Mouse (Mus musculus) liver, embryonic 14.5 days (tissue): ENCODE results near the gene Ap1g1. TPM values are rescaled to one million over a fixed set of nuclear protein-coding genes. Genes with fewer than 3 reads are reported as not detected.

Experiments
- ATAC-seq: fragments of 200-750 bp; cut with Nextera tagmentation; 2 replicates; pipeline ENCODE4 v1.8.0; 2017; ENCODE audit warnings: moderate number of reproducible peaks, mild to moderate bottlenecking, moderate library complexity; ENCODE audit not compliant: insufficient read depth
- DNase-seq, 3 experiments: peaks; one replicate each; pipeline ENCODE4 v3.0.0-alpha.2; 2012 to 2013; ENCODE audit warnings: low read depth in 3 of 3, low spot score in 3 of 3
- H3K27ac ChIP-seq: fragments of 300-500 bp; sonication (generic); 2 replicates; pipeline ENCODE4 v1.5.1; 2014; ENCODE audit warnings: moderate library complexity, mild to moderate bottlenecking, control low read depth, inconsistent platforms
- H3K27me3 ChIP-seq: fragments of 300-500 bp; sonication (generic); 2 replicates; pipeline ENCODE4 v1.6.1; 2014; ENCODE audit warnings: mild to moderate bottlenecking, low read length, moderate library complexity; ENCODE audit not compliant: control insufficient read depth, insufficient read depth
- H3K36me3 ChIP-seq: fragments of 300-500 bp; sonication (generic); replicated peaks from 2 replicates; pipeline ENCODE4 v1.6.1; 2014; ENCODE audit warnings: low read depth; ENCODE audit not compliant: control insufficient read depth, insufficient read depth
- H3K4me1 ChIP-seq, 2 experiments: fragments of 200-500 bp in 1 of 2; fragments of 300-500 bp in 1 of 2; sonication (generic) in 1 of 2; replicated peaks; 2 replicates each; pipeline ENCODE4 v1.6.1; 2012 to 2014; ENCODE audit warnings: antibody characterized with exemption in 1 of 2, inconsistent platforms in 1 of 2, low read length in 1 of 2; ENCODE audit not compliant: control insufficient read depth in 2 of 2, insufficient read depth in 2 of 2
- H3K4me2 ChIP-seq: fragments of 300-500 bp; sonication (generic); 2 replicates; pipeline ENCODE4 v1.6.1; 2014; ENCODE audit warnings: low read depth, mild to moderate bottlenecking, control low read depth, moderate library complexity
- H3K4me3 ChIP-seq, 2 experiments: fragments of 200-500 bp in 1 of 2; fragments of 300-500 bp in 1 of 2; sonication (generic) in 1 of 2; 2 replicates each; pipeline ENCODE4 v1.5.1; 2012 to 2014; ENCODE audit warnings: low read depth in 2 of 2, low read length in 2 of 2, mild to moderate bottlenecking in 2 of 2, control low read depth in 1 of 2, inconsistent platforms in 1 of 2, moderate library complexity in 1 of 2; ENCODE audit not compliant: insufficient read depth in 1 of 2
- H3K9ac ChIP-seq: fragments of 300-500 bp; sonication (generic); replicated peaks from 2 replicates; pipeline ENCODE4 v1.6.1; 2014; ENCODE audit warnings: mild to moderate bottlenecking, control low read depth, moderate library complexity
- H3K9me3 ChIP-seq: fragments of 300-500 bp; sonication (generic); 2 replicates; pipeline ENCODE4 v1.6.1; 2016; ENCODE audit warnings: low read length, mixed read lengths; ENCODE audit not compliant: control insufficient read depth
- CTCF ChIP-seq: IDR thresholded peaks from 2 replicates; pipeline ENCODE4 v1.5.1; 2016; ENCODE audit warnings: antibody characterized with exemption, low read depth, control low read depth
- EP300 ChIP-seq: IDR thresholded peaks from 2 replicates; pipeline ENCODE4 v1.6.1; 2016; ENCODE audit warnings: antibody characterized with exemption, low read depth
- WGBS: fragments of 180-500 bp; shearing (Covaris S2); extraction: QIAGEN DNeasy Blood & Tissue Kit; methylation state at CpG from one replicate; pipeline ENCODE4 v1.1.7; 2014; ENCODE audit not compliant: insufficient replicate concordance; 5-methylcytosine and 5-hydroxymethylcytosine counted together
- polyA plus RNA-seq, 2 experiments: library from polyadenylated mRNA; depleted of rRNA in 1 of 2; stranded (reverse) in 1 of 2; unstranded in 1 of 2; fragments of >200 nt; fragmentation: Nextera tagmentation in 1 of 2; extraction: Ambion mirVana in 1 of 2; gene quantifications; 2 replicates each; pipeline versions ENCODE4 v1.2.1 to v1.2.3; 2012 to 2014

Ap1g1 gene
- polyA plus RNA-seq, 2 experiments, result 10.0 to 13.8 TPM

DNA sequence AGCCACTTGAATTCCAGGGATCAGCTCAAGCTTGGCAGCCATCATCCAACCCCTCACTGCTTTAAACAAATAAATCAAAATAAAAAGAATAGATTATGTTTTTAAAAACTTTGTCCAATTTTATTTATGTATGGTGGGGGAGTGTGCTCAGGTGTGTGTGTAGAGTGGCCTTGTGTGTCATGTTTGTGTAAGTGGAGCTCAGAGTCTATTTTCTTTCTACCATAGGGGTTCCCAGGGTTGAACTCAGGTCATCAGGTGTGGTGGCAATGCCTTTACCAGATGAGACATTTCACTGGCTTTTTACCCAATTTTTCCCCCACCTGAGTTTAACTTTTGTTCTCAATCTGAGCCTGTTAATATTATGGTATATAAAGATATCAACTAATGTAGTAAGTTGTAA is 20.4 kb downstream of the Ap1g1 start:
- Histone ChIP-seq H3K36me3 (no peaks in the 10 kb centered on the region), H3K9ac (no peak overlapping the region), H3K27ac (no peak overlapping the region), H3K9me3 (no peaks in the 10 kb centered on the region), H3K4me1 (peaks cover 5 to 8% of the 10 kb centered on the region in 2 experiments; a peak in 3 of 4 replicates), H3K27me3 (no peaks in the 10 kb centered on the region), H3K4me3 (no peak overlapping the region), H3K4me2 (no peak overlapping the region)
- TF ChIP-seq CTCF, result no peak
- no peak for TF ChIP-seq EP300
- ATAC-seq (no peak), DNase-seq (no peak)

DNA sequence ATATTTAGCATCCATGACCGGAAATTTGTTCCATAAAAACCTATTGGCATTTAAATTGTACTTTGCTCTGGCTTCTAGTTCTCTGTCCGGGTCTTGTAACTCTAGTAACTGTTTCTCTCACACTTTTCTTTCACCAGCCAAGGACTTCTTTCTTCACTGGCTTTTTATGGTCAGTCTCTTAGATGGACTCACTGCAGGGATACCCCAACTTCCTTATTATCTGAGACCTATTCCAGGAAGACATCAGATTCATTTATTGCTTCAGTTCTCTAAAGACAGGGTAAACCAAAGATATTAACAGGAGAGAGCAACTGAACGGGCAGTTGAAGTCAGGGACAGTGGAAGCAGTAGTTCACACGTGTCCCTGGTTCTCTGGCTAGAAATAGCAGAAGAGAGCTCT is 20.9 kb downstream of the Ap1g1 start:
- no peak for TF ChIP-seq CTCF
- TF ChIP-seq EP300, result no peak
- H3K9ac ChIP-seq, result no peak overlapping the region
- WGBS, result 54% methylated on average over 4 of the region's 4 CpGs
- no peak overlapping the region for H3K4me3 ChIP-seq
- no peaks in the 10 kb centered on the region for H3K27me3 ChIP-seq
- no peaks in the 10 kb centered on the region for H3K9me3 ChIP-seq
- no peaks in the 10 kb centered on the region for H3K36me3 ChIP-seq
- no peak for DNase-seq
- no peak overlapping the region for H3K27ac ChIP-seq
- no peak overlapping the region for H3K4me2 ChIP-seq
- H3K4me1 ChIP-seq, result peaks cover 2 to 7% of the 10 kb centered on the region in 2 experiments; a peak in 3 of 4 replicates
- ATAC-seq, result no peak

DNA sequence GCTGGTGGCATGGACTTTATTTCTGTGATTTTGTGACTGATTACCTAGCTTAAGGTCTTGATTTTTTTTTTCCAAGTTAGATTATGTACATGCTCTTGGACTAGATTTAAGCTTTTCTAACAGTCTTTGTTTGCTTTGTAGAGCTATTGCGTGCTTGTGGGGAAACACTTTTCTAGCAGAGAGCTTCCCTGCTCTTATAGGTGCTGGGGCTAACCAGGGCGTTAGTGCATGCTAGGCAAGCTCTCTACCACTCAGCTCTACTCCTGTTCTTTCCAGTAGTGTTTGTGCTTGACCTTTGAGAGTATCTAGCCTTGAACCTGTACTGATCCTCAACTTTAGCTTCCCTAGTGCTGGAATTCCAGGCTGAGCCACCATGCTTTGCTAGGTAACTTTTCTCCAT is 22.0 kb downstream of the Ap1g1 start:
- no peaks in the 10 kb centered on the region for H3K27me3 ChIP-seq
- H3K36me3 ChIP-seq, result no peaks in the 10 kb centered on the region
- H3K9ac ChIP-seq, result no peak overlapping the region
- 78% methylated on average over 2 of the region's 2 CpGs for WGBS
- no peaks in the 10 kb centered on the region for H3K9me3 ChIP-seq
- ATAC-seq (no peak), DNase-seq (no peak)
- H3K4me1 ChIP-seq, result 0 out of 4 replicates have a peak, but pooled peaks cover 0 to 2% of the 10 kb centered on the region in 2 experiments
- H3K27ac ChIP-seq, result no peak overlapping the region
- H3K4me2 ChIP-seq, result no peak overlapping the region
- TF ChIP-seq EP300 (no peak), CTCF (no peak)
- H3K4me3 ChIP-seq, result no peak overlapping the region

DNA sequence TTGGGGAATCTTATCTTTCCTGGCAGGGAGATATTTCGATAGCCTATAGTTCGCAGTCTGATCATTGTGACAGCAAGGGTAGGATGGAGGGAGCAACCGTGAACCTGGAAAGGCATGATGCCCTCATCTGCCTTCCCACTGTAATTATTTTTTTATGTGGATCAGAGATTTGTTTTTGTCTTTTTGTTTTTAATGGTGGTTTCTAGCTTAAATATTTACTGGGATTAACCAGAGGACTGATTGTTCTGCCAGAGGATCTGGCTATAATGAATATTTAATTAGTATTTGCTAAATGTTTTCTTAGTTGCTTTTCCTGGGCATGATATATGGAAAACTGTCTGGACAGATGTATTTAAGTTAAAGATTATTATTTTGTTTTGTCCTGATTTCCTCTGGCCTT is 24.9 kb downstream of the Ap1g1 start:
- WGBS, result 81% methylated on average over 3 of the region's 3 CpGs

DNA sequence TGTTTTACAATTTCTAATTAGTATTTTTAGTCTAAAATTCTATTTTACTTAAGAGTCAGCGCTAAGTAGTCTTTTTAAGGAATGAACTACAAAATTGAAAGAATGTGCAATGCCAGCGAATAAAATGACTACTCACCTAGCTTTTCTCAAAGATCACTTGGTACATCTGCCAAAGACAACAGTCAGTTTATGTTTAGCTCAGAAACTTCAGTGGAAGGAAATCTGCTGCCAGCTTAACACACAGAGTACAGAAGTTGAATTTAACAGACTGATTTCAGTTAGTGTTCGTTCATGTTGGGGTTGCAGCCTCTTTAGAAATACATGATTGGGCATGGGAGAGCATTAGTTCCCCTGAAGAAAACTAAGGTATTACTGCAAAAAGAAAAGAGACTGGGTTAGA is 25.4 kb downstream of the Ap1g1 start:
- no peak overlapping the region for H3K27ac ChIP-seq
- no peaks in the 10 kb centered on the region for H3K9me3 ChIP-seq
- no peaks in the 10 kb centered on the region for H3K27me3 ChIP-seq
- no peaks in the 10 kb centered on the region for H3K4me1 ChIP-seq
- no peak overlapping the region for H3K9ac ChIP-seq
- ATAC-seq (no peak), DNase-seq (no peak)
- no peak overlapping the region for H3K4me3 ChIP-seq
- H3K4me2 ChIP-seq, result no peak overlapping the region
- 88% methylated on average over 3 of the region's 3 CpGs for WGBS
- no peak for TF ChIP-seq EP300
- no peak for TF ChIP-seq CTCF
- no peaks in the 10 kb centered on the region for H3K36me3 ChIP-seq

More for the DNA sequence above, 24.9 kb downstream of the Ap1g1 start:
- Histone ChIP-seq H3K27ac (no peak overlapping the region), H3K9ac (no peak overlapping the region), H3K27me3 (no peaks in the 10 kb centered on the region), H3K36me3 (no peaks in the 10 kb centered on the region), H3K9me3 (no peaks in the 10 kb centered on the region), H3K4me3 (no peak overlapping the region), H3K4me2 (no peak overlapping the region), H3K4me1 (no peaks in the 10 kb centered on the region)
- DNase-seq, result no peak
- ATAC-seq, result no peak
- TF ChIP-seq EP300 (no peak), CTCF (no peak)

DNA sequence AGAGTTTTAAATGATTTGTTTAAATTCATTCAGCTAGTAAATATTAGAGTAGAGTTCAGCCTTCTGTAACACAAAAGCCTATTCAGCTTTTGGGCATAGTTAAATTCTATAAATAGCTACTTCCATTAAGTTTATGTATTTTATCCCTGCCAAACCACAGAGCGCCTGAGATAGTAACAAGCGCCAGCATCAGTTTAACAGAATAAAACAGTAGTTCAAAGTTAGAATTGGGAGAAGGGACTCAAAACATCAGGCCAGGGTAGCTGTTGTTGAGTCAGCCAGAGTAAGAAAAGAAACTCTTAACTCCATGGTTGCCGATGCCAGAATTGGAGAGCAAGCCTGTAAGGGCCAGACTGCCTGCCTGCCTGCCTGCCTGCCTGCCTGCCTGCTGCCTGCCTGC is 28.2 kb downstream of the Ap1g1 start:
- H3K9me3 ChIP-seq, result no peaks in the 10 kb centered on the region
- ATAC-seq (no peak), DNase-seq (no peak)
- no peak for TF ChIP-seq EP300
- no peak for TF ChIP-seq CTCF
- no peak overlapping the region for H3K4me2 ChIP-seq
- H3K36me3 ChIP-seq, result no peaks in the 10 kb centered on the region
- H3K4me3 ChIP-seq, result no peak overlapping the region
- H3K4me1 ChIP-seq, result peaks cover 0 to 2% of the 10 kb centered on the region in 2 experiments; a peak in 2 of 4 replicates
- no peaks in the 10 kb centered on the region for H3K27me3 ChIP-seq
- WGBS, result 88% methylated on average over 3 of the region's 3 CpGs
- H3K9ac ChIP-seq, result no peak overlapping the region
- no peak overlapping the region for H3K27ac ChIP-seq
